Mouse (Mus musculus): ENCODE data around the gene Hdhd5. TPM values are rescaled to one million over a fixed set of nuclear protein-coding genes. Genes with fewer than 3 reads are reported as not detected.
A peak's percentile ranks its signal among the peaks of the same experiment; 100 is the strongest.

Gene Hdhd5
- polyA plus RNA-seq, 1 experiment from 2014 or later = 11.5 TPM

- Histone ChIP-seq H3K27me3 (peaks cover 59% of the 10 kb centered on the region), H3K9me3 (replicated peaks) (peaks cover 5% of the 10 kb centered on the region)
Measured at GRCm38 (mm10) chr6:120496544-120496943, 34.6 kb downstream of the Hdhd5 start.

GRCm38 (mm10) chr6:120493374-120494181 is 37.5 kb downstream of the Hdhd5 start, which contains the start of gene Tmem121b:
Tmem121b (minus strand) TSS chr6:120493807.
- under 1% methylated on average over 73 of the region's 84 CpGs for WGBS (ENCODE audit: insufficient replicate concordance)
- Histone ChIP-seq H3K4me3 (replicated peaks) (peak within 1 kb of the TSS; percentile 59), H3K9me3 (replicated peaks) (no peaks in the 10 kb centered on the region), H3K36me3 (no peaks in the 10 kb centered on the region), H3K27ac (no peak within 1 kb of the TSS), H3K4me2 (peak within 1 kb of the TSS; percentile 80), H3K9ac (peak within 1 kb of the TSS; percentile 33), H3K4me1 (replicated peaks) (peaks cover 24% of the 10 kb centered on the region), H3K27me3 (peaks cover 80% of the 10 kb centered on the region)
- ATAC-seq (ENCODE audit: low read depth) = no peak
- no peak for DNase-seq

More at GRCm38 (mm10) chr6:120496544-120496943, 34.6 kb downstream of the Hdhd5 start:
- Histone ChIP-seq H3K36me3 (no peaks in the 10 kb centered on the region), H3K4me1 (replicated peaks) (peaks cover 24% of the 10 kb centered on the region), H3K27ac (no peak overlapping the region), H3K4me2 (no peak overlapping the region), H3K9ac (no peak overlapping the region), H3K4me3 (replicated peaks) (no peak overlapping the region)
- ATAC-seq (ENCODE audit: low read depth) (no peak), DNase-seq (no peak)
- WGBS (ENCODE audit: insufficient replicate concordance) = 70% methylated on average over 3 of the region's 3 CpGs

- Histone ChIP-seq H3K27me3 (peaks cover 76% of the 10 kb centered on the region), H3K4me3 (replicated peaks) (peak overlapping the region; percentile 59), H3K4me2 (peak overlapping the region; percentile 80), H3K27ac (no peak overlapping the region), H3K4me1 (replicated peaks) (peaks cover 24% of the 10 kb centered on the region), H3K9ac (peak overlapping the region; percentile 33; the same call in 1 of the 2 replicates), H3K36me3 (no peaks in the 10 kb centered on the region), H3K9me3 (replicated peaks) (no peaks in the 10 kb centered on the region)
- 0 out of 2 replicates have a peak, but pooled peaks have one; percentile 11 for ATAC-seq (ENCODE audit: low read depth)
- WGBS (ENCODE audit: insufficient replicate concordance) = 1% methylated on average over 86 of the region's 95 CpGs
- DNase-seq = no peak
Measured at GRCm38 (mm10) chr6:120492499-120493373, 38.4 kb downstream of the Hdhd5 start.

GRCm38 (mm10) chr6:120491862-120492498 is 39.1 kb downstream of the Hdhd5 start:
- Histone ChIP-seq H3K4me3 (replicated peaks) (peak overlapping the region; percentile 59), H3K27me3 (peaks cover 75% of the 10 kb centered on the region), H3K4me2 (peak overlapping the region; percentile 80), H3K27ac (no peak overlapping the region), H3K9ac (no peak overlapping the region), H3K36me3 (no peaks in the 10 kb centered on the region), H3K4me1 (replicated peaks) (peaks cover 24% of the 10 kb centered on the region), H3K9me3 (replicated peaks) (no peaks in the 10 kb centered on the region)
- 15% methylated on average over 22 of the region's 22 CpGs for WGBS (ENCODE audit: insufficient replicate concordance)
- ATAC-seq (ENCODE audit: low read depth) (no peak), DNase-seq (no peak)

- Histone ChIP-seq H3K9me3 (replicated peaks) (no peaks in the 10 kb centered on the region), H3K4me3 (replicated peaks) (no peak overlapping the region), H3K4me2 (no peak overlapping the region), H3K36me3 (no peaks in the 10 kb centered on the region), H3K27me3 (peaks cover 66% of the 10 kb centered on the region), H3K9ac (no peak overlapping the region), H3K4me1 (replicated peaks) (peaks cover 25% of the 10 kb centered on the region), H3K27ac (no peak overlapping the region)
- 60% methylated on average over 7 of the region's 7 CpGs for WGBS (ENCODE audit: insufficient replicate concordance)
- ATAC-seq (ENCODE audit: low read depth) (no peak), DNase-seq (no peak)
Measured at GRCm38 (mm10) chr6:120491064-120491463, 40.1 kb downstream of the Hdhd5 start.

GRCm38 (mm10) chr6:120489461-120489860 is 41.7 kb downstream of the Hdhd5 start:
- no peaks in the 10 kb centered on the region for H3K9me3 ChIP-seq (replicated peaks)
- peaks cover 40% of the 10 kb centered on the region for H3K4me1 ChIP-seq (replicated peaks)
- DNase-seq (no peak), ATAC-seq (ENCODE audit: low read depth) (no peak)
- H3K27me3 ChIP-seq = peaks cover 50% of the 10 kb centered on the region
- H3K4me3 ChIP-seq (replicated peaks) = no peak overlapping the region
- H3K27ac ChIP-seq = no peak overlapping the region
- no peak overlapping the region for H3K4me2 ChIP-seq
- H3K36me3 ChIP-seq = no peaks in the 10 kb centered on the region
- no peak overlapping the region for H3K9ac ChIP-seq
- 36% methylated on average over 2 of the region's 2 CpGs for WGBS (ENCODE audit: insufficient replicate concordance)

GRCm38 (mm10) chr6:120488647-120489046 is 42.5 kb downstream of the Hdhd5 start:
- Histone ChIP-seq H3K9me3 (replicated peaks) (no peaks in the 10 kb centered on the region), H3K27me3 (peaks cover 42% of the 10 kb centered on the region), H3K36me3 (no peaks in the 10 kb centered on the region), H3K4me1 (replicated peaks) (peaks cover 39% of the 10 kb centered on the region), H3K9ac (no peak overlapping the region), H3K27ac (no peak overlapping the region), H3K4me2 (no peak overlapping the region), H3K4me3 (replicated peaks) (no peak overlapping the region)
- ATAC-seq (ENCODE audit: low read depth) (no peak), DNase-seq (no peak)
- WGBS (ENCODE audit: insufficient replicate concordance) = 27% methylated on average over 3 of the region's 3 CpGs

GRCm38 (mm10) chr6:120486051-120486510 is 45.0 kb downstream of the Hdhd5 start:
- peaks cover 16% of the 10 kb centered on the region for H3K27me3 ChIP-seq
- no peak overlapping the region for H3K4me2 ChIP-seq
- H3K4me1 ChIP-seq (replicated peaks) = peaks cover 39% of the 10 kb centered on the region
- WGBS (ENCODE audit: insufficient replicate concordance) = 45% methylated on average over 8 of the region's 8 CpGs
- peak overlapping the region; percentile 16; the same call in 1 of the 2 replicates for H3K27ac ChIP-seq
- H3K9ac ChIP-seq = no peak overlapping the region
- no peak for DNase-seq
- H3K36me3 ChIP-seq = peaks cover 12% of the 10 kb centered on the region
- H3K4me3 ChIP-seq (replicated peaks) = no peak overlapping the region
- ATAC-seq (ENCODE audit: low read depth) = no peak
- no peaks in the 10 kb centered on the region for H3K9me3 ChIP-seq (replicated peaks)

- ATAC-seq (ENCODE audit: low read depth) = peak; percentile 37; the same call in 1 of the 2 replicates
- Histone ChIP-seq H3K27ac (no peak overlapping the region), H3K9ac (no peak overlapping the region), H3K9me3 (replicated peaks) (no peaks in the 10 kb centered on the region), H3K4me1 (replicated peaks) (peaks cover 42% of the 10 kb centered on the region), H3K4me2 (no peak overlapping the region), H3K36me3 (peaks cover 22% of the 10 kb centered on the region), H3K27me3 (peaks cover 6% of the 10 kb centered on the region), H3K4me3 (replicated peaks) (no peak overlapping the region)
- 42% methylated on average over 3 of the region's 3 CpGs for WGBS (ENCODE audit: insufficient replicate concordance)
- no peak for DNase-seq
Measured at GRCm38 (mm10) chr6:120485038-120485437, 46.1 kb downstream of the Hdhd5 start.

GRCm38 (mm10) chr6:120483211-120483626 is 47.9 kb downstream of the Hdhd5 start:
- no peak overlapping the region for H3K4me3 ChIP-seq (replicated peaks)
- H3K4me2 ChIP-seq = no peak overlapping the region
- DNase-seq (no peak), ATAC-seq (ENCODE audit: low read depth) (peak; percentile 43)
- no peaks in the 10 kb centered on the region for H3K9me3 ChIP-seq (replicated peaks)
- WGBS (ENCODE audit: insufficient replicate concordance) = 38% methylated on average over 8 of the region's 8 CpGs
- H3K27ac ChIP-seq = no peak overlapping the region
- no peaks in the 10 kb centered on the region; the same call in 1 of the 2 replicates for H3K27me3 ChIP-seq
- no peak overlapping the region for H3K9ac ChIP-seq
- H3K36me3 ChIP-seq = peaks cover 40% of the 10 kb centered on the region
- peaks cover 51% of the 10 kb centered on the region for H3K4me1 ChIP-seq (replicated peaks)
